12 mouse cellular contexts compared by ENCODE assay signal in the genomic region with DNA sequence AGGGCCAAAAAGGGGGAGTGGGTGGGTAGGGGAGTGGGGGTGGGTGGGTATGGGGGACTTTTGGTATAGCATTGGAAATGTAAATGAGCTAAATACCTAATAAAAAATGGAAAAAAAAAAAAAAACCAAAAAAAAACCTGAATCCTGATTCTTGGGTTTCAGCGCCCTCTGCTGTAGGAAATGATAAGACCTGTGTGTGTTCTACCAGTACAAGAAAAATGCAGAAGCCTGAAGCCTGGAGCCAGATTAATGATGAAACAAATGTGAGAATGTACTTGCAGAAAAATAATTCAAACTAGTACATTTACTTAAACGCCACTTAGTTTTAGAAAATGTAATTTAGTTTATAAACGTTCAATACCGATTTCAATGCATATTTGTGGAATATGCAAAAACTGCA. TPM values are rescaled to one million over a fixed set of nuclear protein-coding genes. Genes with fewer than 3 reads are reported as not detected.
DNase-seq lines count a peak whose midpoint lies in the region; ATAC-seq and TF ChIP-seq lines count a peak whose summit lies in the region.
"Not testable (repeated sequence)": the region's sequence is repeated elsewhere in the genome, so short reads cannot be mapped to it uniquely, and the experiment has no call there.
"Had no signal": no experiment of that assay in that cellular context is flagged by ENCODE, and none has a peak within 500 bp of the region (broad histone marks: within the 10 kb centered on the region; RNA-seq: fewer than 3 reads in every experiment).

No protein-coding gene starts in this region.

- H3K36me3 ChIP-seq in embryonic facial prominence, embryonic 14.5 days (ENCODE audit: control insufficient read depth, insufficient read depth, low read length); hindbrain, postnatal 0 days (ENCODE audit: insufficient read depth, low read length); lung, embryonic 14.5 days (ENCODE audit: insufficient read depth): not testable (repeated sequence)

- H3K4me2 ChIP-seq in embryonic facial prominence, embryonic 14.5 days (ENCODE audit: low read depth, low read length); hindbrain, postnatal 0 days (ENCODE audit: low read depth, low read length); lung, embryonic 14.5 days: not testable (repeated sequence)

- not testable (repeated sequence) for H3K9ac ChIP-seq in embryonic facial prominence, embryonic 14.5 days (ENCODE audit: low read depth, low read length); hindbrain, postnatal 0 days (replicated peaks; ENCODE audit: low read length); lung, embryonic 14.5 days

- 29% methylated on average over 4 of the region's 4 CpGs for WGBS in cerebellum, adult 2 months
- WGBS in embryonic facial prominence, embryonic 14.5 days, result 30% methylated on average over 4 of the region's 4 CpGs
- WGBS in hindbrain, postnatal 0 days, result 29% methylated on average over 4 of the region's 4 CpGs
- WGBS in lung, embryonic 14.5 days, result 29% methylated on average over 4 of the region's 4 CpGs

- H3K9me3 ChIP-seq in embryonic facial prominence, embryonic 14.5 days (ENCODE audit: control insufficient read depth, low read length); hindbrain, postnatal 0 days (ENCODE audit: low read length); lung, embryonic 14.5 days (ENCODE audit: low read depth, low read length): not testable (repeated sequence)

- TF ChIP-seq CTCF in cerebellum, adult 2 months (IDR thresholded peaks at IDR 0.05; ENCODE audit: borderline replicate concordance, insufficient read depth, low read depth, low read length), result 0 out of 2 replicates have a peak, but pooled peaks have one; percentile 17
- TF ChIP-seq CTCF in hindbrain, postnatal 0 days (IDR thresholded peaks at IDR 0.05; ENCODE audit: low read depth), result peak; percentile 59
- peak; percentile 40 for TF ChIP-seq CTCF in lung, embryonic 14.5 days (IDR thresholded peaks at IDR 0.05; ENCODE audit: low read depth)

- not testable (repeated sequence) for TF ChIP-seq POLR2A in cerebellum, adult 2 months (IDR thresholded peaks at IDR 0.05; ENCODE audit: borderline replicate concordance, insufficient read depth, low read length)

- H3K4me1 ChIP-seq in cerebellum, adult 2 months (ENCODE audit: control insufficient read depth, insufficient read depth, low read length); embryonic facial prominence, embryonic 14.5 days (ENCODE audit: control insufficient read depth, insufficient read depth, low read length); hindbrain, postnatal 0 days (ENCODE audit: insufficient read depth, low read length); lung, embryonic 14.5 days (ENCODE audit: insufficient read depth): not testable (repeated sequence)

- not testable (repeated sequence) for ATAC-seq in embryonic facial prominence, embryonic 14.5 days (ENCODE audit: low read depth); hindbrain, postnatal 0 days; lung, embryonic 14.5 days (ENCODE audit: insufficient read depth)

- H3K27me3 ChIP-seq in cerebellum, adult 2 months (ENCODE audit: control insufficient read depth, insufficient read depth, low read length); embryonic facial prominence, embryonic 14.5 days (replicated peaks; ENCODE audit: control insufficient read depth, insufficient read depth, low read length); hindbrain, postnatal 0 days (ENCODE audit: insufficient read depth, low read length); lung, embryonic 14.5 days (ENCODE audit: insufficient read depth, low read length): not testable (repeated sequence)

- H3K4me3 ChIP-seq in cerebellum, adult 2 months (replicated peaks; ENCODE audit: insufficient read depth, low read depth, low read length); embryonic facial prominence, embryonic 14.5 days (ENCODE audit: low read depth, low read length); hindbrain, postnatal 0 days (ENCODE audit: low read length); lung, embryonic 14.5 days (ENCODE audit: low read depth, low read length): not testable (repeated sequence)

- DNase-seq in NIH3T3 (ENCODE audit: low read depth), result peak; percentile 82
- DNase-seq in cerebellum, adult 2 months, result peak in 1 of 2 experiments; percentile 4
- peak; percentile 56 for DNase-seq in embryonic facial prominence, embryonic 14.5 days (ENCODE audit: low spot score)
- peak; percentile 83 for DNase-seq in hindbrain, postnatal 0 days (ENCODE audit: low spot score)
- DNase-seq in layer of hippocampus, postnatal 10 days (ENCODE audit: low spot score in 2 of 2), result peak; percentile 49 to 63
- DNase-seq in lung, embryonic 14.5 days, result peak; percentile 76
- peak; percentile 58 for DNase-seq in retina, postnatal 1 day

- H3K27ac ChIP-seq in cerebellum, adult 2 months (ENCODE audit: insufficient read depth, low read length); embryonic facial prominence, embryonic 14.5 days (replicated peaks; ENCODE audit: low read depth, low read length); hindbrain, postnatal 0 days; lung, embryonic 14.5 days (ENCODE audit: low read depth): not testable (repeated sequence)

RNA-seq across cellular contexts. Expression of a gene that starts 17.0 kb away (rescaled TPM):
- not detected in 2 replicates for polyA plus RNA-seq in cerebellum, adult 2 months (2012; rRNA removed)
- polyA plus RNA-seq in embryonic facial prominence, embryonic 14.5 days (2014; fragmentation: Nextera tagmentation; extraction: Ambion mirVana), result 0.14 and 0.31 TPM in 2 replicates
- not detected in 2 replicates for total RNA-seq in hindbrain, postnatal 0 days (2014; rRNA removed)
- not detected in 2 replicates for polyA plus RNA-seq in hindbrain, postnatal 0 days (2015; fragmentation: Nextera tagmentation; extraction: Ambion mirVana)
- not detected for total RNA-seq in layer of hippocampus, postnatal 10 days (2021)
- polyA plus RNA-seq in lung, embryonic 14.5 days (2014; fragmentation: Nextera tagmentation; extraction: Ambion mirVana), result not detected in 2 replicates
- total RNA-seq: gastrocnemius, postnatal 14 days; layer of hippocampus, postnatal 36 days had no signal
- polyA plus RNA-seq: heart, embryonic 14.5 days; intestine, embryonic 14.5 days; midbrain, embryonic 16.5 days had no signal

RNA-seq across cellular contexts. Expression of a gene that starts 27.0 kb away (rescaled TPM):
- polyA plus RNA-seq in cerebellum, adult 2 months (2012; rRNA removed), result not detected in 2 replicates
- polyA plus RNA-seq in embryonic facial prominence, embryonic 14.5 days (2014; fragmentation: Nextera tagmentation; extraction: Ambion mirVana), result 0.81 and 1.1 TPM in 2 replicates
- total RNA-seq in hindbrain, postnatal 0 days (2014; rRNA removed), result not detected in 2 replicates
- not detected in 2 replicates for polyA plus RNA-seq in hindbrain, postnatal 0 days (2015; fragmentation: Nextera tagmentation; extraction: Ambion mirVana)
- not detected for total RNA-seq in layer of hippocampus, postnatal 10 days (2021)
- not detected in 2 replicates for polyA plus RNA-seq in lung, embryonic 14.5 days (2014; fragmentation: Nextera tagmentation; extraction: Ambion mirVana)
- total RNA-seq: gastrocnemius, postnatal 14 days; layer of hippocampus, postnatal 36 days had no signal
- polyA plus RNA-seq: heart, embryonic 14.5 days; intestine, embryonic 14.5 days; midbrain, embryonic 16.5 days had no signal
